8 mouse cellular contexts compared by ENCODE assay signal in genomic region chr3:141862816-141863461, GRCm38 (mm10).
A peak's percentile ranks its signal among the peaks of the same experiment; 100 is the strongest.
DNase-seq lines count a peak whose midpoint lies in the region; ATAC-seq and TF ChIP-seq lines count a peak whose summit lies in the region.

No protein-coding gene starts in this region.

- in situ Hi-C loops in ES-E14 (cut with MboI; ENCODE audit: low sequenced_read_pairs in 2 of 2, unreplicated experiment in 2 of 2) = loop anchor here in 1 of 2 experiments (25.0 kb wide), 1 partner anchor 399 kb away; no protein-coding TSS in a partner anchor

- H3K4me2 ChIP-seq in heart, embryonic 16.5 days (ENCODE audit: low read depth, low read length) = peak overlapping the region; percentile 45
- H3K4me2 ChIP-seq in lung, embryonic 15.5 days = peak overlapping the region; percentile 40

- WGBS in embryonic facial prominence, embryonic 10.5 days = 24% methylated on average over 13 of the region's 13 CpGs
- WGBS in heart, embryonic 16.5 days = 14% methylated on average over 13 of the region's 13 CpGs
- WGBS in lung, embryonic 15.5 days = 16% methylated on average over 13 of the region's 13 CpGs

- ATAC-seq in heart, embryonic 16.5 days (replicated peaks; ENCODE audit: extremely low read depth, insufficient read depth, low FRiP score) = peak; percentile 76
- ATAC-seq in lung, embryonic 15.5 days (ENCODE audit: borderline replicate concordance, extremely low read depth, low FRiP score, low TSS enrichment) = peak; percentile 81; the same call in 1 of the 2 replicates
- ATAC-seq in erythroid progenitor cell, adult 5-6 weeks (replicated peaks; ENCODE audit: low FRiP score, poor library complexity, severe bottlenecking) = no peak

- no peaks in the 10 kb centered on the region for H3K27me3 ChIP-seq in embryonic facial prominence, embryonic 10.5 days (replicated peaks; ENCODE audit: low read depth, poor library complexity, severe bottlenecking)
- H3K27me3 ChIP-seq in heart, embryonic 16.5 days (ENCODE audit: control insufficient read depth, insufficient read depth, low read length) = no peaks in the 10 kb centered on the region
- H3K27me3 ChIP-seq in lung, embryonic 15.5 days = no peaks in the 10 kb centered on the region

- H3K36me3 ChIP-seq in ES-E14 (ENCODE audit: control insufficient read depth, insufficient read depth, low read length, poor library complexity, severe bottlenecking) = no peaks in the 10 kb centered on the region
- peaks cover 3% of the 10 kb centered on the region; the same call in 1 of the 2 replicates for H3K36me3 ChIP-seq in embryonic facial prominence, embryonic 10.5 days (replicated peaks)
- no peaks in the 10 kb centered on the region for H3K36me3 ChIP-seq in heart, embryonic 16.5 days (ENCODE audit: control insufficient read depth, insufficient read depth)
- H3K36me3 ChIP-seq in lung, embryonic 15.5 days = no peaks in the 10 kb centered on the region

- peaks cover 0 to 2% of the 10 kb centered on the region in 2 experiments; a peak in 1 of 4 replicates for H3K4me1 ChIP-seq in ES-E14 (ENCODE audit: control insufficient read depth in 2 of 2, insufficient read depth in 2 of 2, low read length in 2 of 2, poor library complexity in 1 of 2)
- no peaks in the 10 kb centered on the region for H3K4me1 ChIP-seq in embryonic facial prominence, embryonic 10.5 days
- H3K4me1 ChIP-seq in heart, embryonic 16.5 days (ENCODE audit: control insufficient read depth, insufficient read depth, low read length) = no peaks in the 10 kb centered on the region
- H3K4me1 ChIP-seq in lung, embryonic 15.5 days = no peaks in the 10 kb centered on the region

- H3K9ac ChIP-seq in ES-E14 (ENCODE audit: insufficient read depth, low read depth, low read length, poor library complexity, severe bottlenecking) = no peak overlapping the region
- no peak overlapping the region for H3K9ac ChIP-seq in heart, embryonic 16.5 days (ENCODE audit: low read length)
- H3K9ac ChIP-seq in lung, embryonic 15.5 days = no peak overlapping the region

- no peak overlapping the region for H3K27ac ChIP-seq in ES-E14 (ENCODE audit: insufficient read depth, low read depth, low read length, poor library complexity, severe bottlenecking)
- H3K27ac ChIP-seq in embryonic facial prominence, embryonic 10.5 days (replicated peaks) = no peak overlapping the region
- no peak overlapping the region for H3K27ac ChIP-seq in heart, embryonic 16.5 days (ENCODE audit: low read length)
- H3K27ac ChIP-seq in lung, embryonic 15.5 days = no peak overlapping the region

- peak; percentile 62 for DNase-seq in ES-E14 (ENCODE audit: low read depth, low spot score)
- DNase-seq in adrenal gland, postnatal 14 days = peak; percentile 61
- peak; percentile 60 for DNase-seq in embryonic facial prominence, embryonic 10.5 days (ENCODE audit: low spot score)
- DNase-seq in kidney, postnatal 14 days = peak; percentile 67
- DNase-seq in ovary, postnatal 36 days (ENCODE audit: low spot score) = peak; percentile 28

- H3K9me3 ChIP-seq in ES-E14 (ENCODE audit: control insufficient read depth, insufficient read depth, low read depth, low read length) = no peaks in the 10 kb centered on the region
- no peaks in the 10 kb centered on the region for H3K9me3 ChIP-seq in embryonic facial prominence, embryonic 10.5 days
- H3K9me3 ChIP-seq in heart, embryonic 16.5 days (replicated peaks; ENCODE audit: control insufficient read depth, low read length) = no peaks in the 10 kb centered on the region
- no peaks in the 10 kb centered on the region for H3K9me3 ChIP-seq in lung, embryonic 15.5 days

- H3K4me3 ChIP-seq in ES-E14 (ENCODE audit: insufficient read depth in 1 of 2, low read depth in 1 of 2, low read length in 2 of 2, poor library complexity in 1 of 2, severe bottlenecking in 1 of 2) = no peak overlapping the region
- H3K4me3 ChIP-seq in embryonic facial prominence, embryonic 10.5 days = no peak overlapping the region
- 0 out of 2 replicates have a peak overlapping the region, but pooled peaks have one; percentile 14 for H3K4me3 ChIP-seq in heart, embryonic 16.5 days (ENCODE audit: low read length)
- H3K4me3 ChIP-seq in lung, embryonic 15.5 days = no peak overlapping the region

TF ChIP-seq in ES-E14, 5 proteins besides CTCF, POLR2A, EP300 and RAD21:
- peak; percentile 82; the same call in 1 of the 2 replicates for TF ChIP-seq ZC3H11A (IDR thresholded peaks at IDR 0.05; ENCODE audit: borderline replicate concordance, low read depth, low read length)
- TF ChIP-seq ZNF384 (IDR thresholded peaks at IDR 0.05; ENCODE audit: low read depth, low read length) = no peak
- TF ChIP-seq HCFC1 (IDR thresholded peaks at IDR 0.05; ENCODE audit: borderline replicate concordance, insufficient read depth, low read length) = no peak
- TF ChIP-seq CHD2 (IDR thresholded peaks at IDR 0.05; ENCODE audit: low read depth, low read length) = no peak
- no peak for TF ChIP-seq MAFK (IDR thresholded peaks at IDR 0.05; ENCODE audit: insufficient read depth, low read depth, low read length)
